3 mouse cellular contexts compared by ENCODE assay signal in the genomic region with DNA sequence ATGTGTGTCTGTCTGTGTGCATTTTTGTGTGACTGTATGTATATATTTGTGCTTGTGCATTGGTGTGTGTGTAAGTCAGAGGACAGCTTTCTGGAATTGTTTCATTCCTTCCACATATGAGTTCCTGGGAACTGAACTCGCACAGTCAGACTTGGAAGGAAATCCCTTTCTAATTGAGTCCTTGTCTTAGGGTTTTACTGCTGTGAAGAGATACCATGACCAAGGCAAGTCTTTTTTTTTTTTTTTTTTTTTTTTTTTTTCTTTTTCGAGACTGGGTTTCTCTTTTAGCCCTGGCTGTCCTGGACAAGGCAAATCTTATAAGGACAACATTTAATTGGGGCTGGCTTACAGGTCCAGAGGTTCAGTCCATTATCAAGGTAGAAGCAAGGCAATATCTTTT.
A peak's percentile ranks its signal among the peaks of the same experiment; 100 is the strongest.
TF ChIP-seq lines count a peak whose summit lies in the region.

No protein-coding gene starts in this region.

TF ChIP-seq in CH12.LX, 34 proteins besides CTCF, POLR2A, EP300 and RAD21:
- TF ChIP-seq CHD2 (IDR thresholded peaks at IDR 0.05; ENCODE audit: low read length) (no peak), ZNF384 (IDR thresholded peaks at IDR 0.05; ENCODE audit: low read depth, low read length) (peak; percentile 59; the same call in 1 of the 2 replicates)

TF ChIP-seq in ES-E14, 5 proteins besides CTCF, POLR2A, EP300 and RAD21:
- TF ChIP-seq CHD2 (IDR thresholded peaks at IDR 0.05; ENCODE audit: low read depth, low read length) (no peak), ZC3H11A (IDR thresholded peaks at IDR 0.05; ENCODE audit: borderline replicate concordance, low read depth, low read length) (no peak), MAFK (IDR thresholded peaks at IDR 0.05; ENCODE audit: insufficient read depth, low read depth, low read length) (no peak), ZNF384 (IDR thresholded peaks at IDR 0.05; ENCODE audit: low read depth, low read length) (peak; percentile 79)

TF ChIP-seq in MEL, 35 proteins besides CTCF, POLR2A, EP300 and RAD21:
- TF ChIP-seq ZNF384 (IDR thresholded peaks at IDR 0.05; ENCODE audit: low read depth, low read length) (peak; percentile 69), TAL1 (IDR thresholded peaks at IDR 0.05; ENCODE audit: low read length) (no peak)
